Mouse (Mus musculus) midbrain, embryonic 13.5 days (tissue): ENCODE data around the gene Trem2. TPM values are rescaled to one million over a fixed set of nuclear protein-coding genes. Genes with fewer than 3 reads are reported as not detected.
"Not testable (repeated sequence)": the region's sequence is repeated elsewhere in the genome, so short reads cannot be mapped to it uniquely, and the experiment has no call there.

ENCODE experiments used
- ATAC-seq: fragments of 200-750 bp; cut with Nextera tagmentation; 2 replicates; pipeline ENCODE4 v1.8.0; 2017; ENCODE audit warnings: mild to moderate bottlenecking, moderate TSS enrichment, moderate library complexity
- H3K27ac ChIP-seq: fragments of 300-500 bp; sonication (generic); 2 replicates; pipeline ENCODE4 v1.5.1; 2015; ENCODE audit warnings: inconsistent platforms, mild to moderate bottlenecking, moderate library complexity
- H3K27me3 ChIP-seq: fragments of 300-500 bp; sonication (generic); 2 replicates; pipeline ENCODE4 v1.6.1; 2015; ENCODE audit warnings: mild to moderate bottlenecking, inconsistent platforms
- H3K36me3 ChIP-seq: fragments of 300-500 bp; sonication (generic); 2 replicates; pipeline ENCODE4 v1.6.1; 2015; ENCODE audit warnings: mild to moderate bottlenecking, inconsistent platforms
- H3K4me1 ChIP-seq: fragments of 300-500 bp; sonication (generic); replicated peaks from 2 replicates; pipeline ENCODE4 v1.6.1; 2015; ENCODE audit warnings: inconsistent platforms
- H3K4me2 ChIP-seq: fragments of 300-500 bp; sonication (generic); replicated peaks from 2 replicates; pipeline ENCODE4 v1.6.1; 2015; ENCODE audit warnings: moderate library complexity, mild to moderate bottlenecking, inconsistent platforms
- H3K4me3 ChIP-seq: fragments of 300-500 bp; sonication (generic); replicated peaks from 2 replicates; pipeline ENCODE4 v1.5.1; 2015; ENCODE audit warnings: mild to moderate bottlenecking, inconsistent platforms
- H3K9ac ChIP-seq: fragments of 300-500 bp; sonication (generic); replicated peaks from 2 replicates; pipeline ENCODE4 v1.6.1; 2015; ENCODE audit warnings: mild to moderate bottlenecking, inconsistent platforms
- H3K9me3 ChIP-seq: fragments of 300-500 bp; sonication (generic); 2 replicates; pipeline ENCODE4 v1.6.1; 2016; ENCODE audit warnings: mild to moderate bottlenecking, inconsistent platforms
- WGBS: fragments of 180-500 bp; shearing (Covaris S2); methylation state at CpG from one replicate; pipeline ENCODE4 v1.1.7; 2015; 5-methylcytosine and 5-hydroxymethylcytosine counted together
- polyA plus RNA-seq: library from polyadenylated mRNA; unstranded; fragments of >200 nt; fragmentation: Nextera tagmentation; extraction: Ambion mirVana; gene quantifications from 2 replicates; pipeline ENCODE4 v1.2.1, GENCODE M21; 2015

Gene Trem2
- 2.8 and 3.1 TPM in 2 replicates for polyA plus RNA-seq

DNA sequence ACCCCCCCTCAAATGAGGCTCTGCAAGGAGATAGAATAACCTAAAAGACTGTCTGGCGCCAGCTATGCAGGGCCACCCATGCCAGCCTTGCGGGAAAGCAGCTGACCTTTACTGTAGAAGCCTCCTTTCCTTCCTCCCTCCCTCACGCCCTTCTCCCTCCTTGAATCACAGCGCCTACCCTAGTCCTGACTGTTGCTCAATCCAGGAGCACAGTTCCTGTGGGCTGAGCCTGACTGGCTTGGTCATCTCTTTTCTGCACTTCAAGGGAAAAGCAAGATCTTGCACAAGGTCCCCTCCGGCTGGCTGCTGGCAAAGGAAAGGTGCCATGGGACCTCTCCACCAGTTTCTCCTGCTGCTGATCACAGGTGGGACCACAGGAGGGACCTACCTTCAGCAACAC, at the start of gene Trem2:
Gene Trem2 (plus strand): TSS at position 171 of the 400 bp plus-strand sequence.
- Histone ChIP-seq H3K4me2 (no peak within 1 kb of the TSS), H3K4me3 (no peak within 1 kb of the TSS), H3K9ac (no peak within 1 kb of the TSS), H3K27me3 (no peaks in the 10 kb centered on the region), H3K9me3 (no peaks in the 10 kb centered on the region), H3K36me3 (no peaks in the 10 kb centered on the region), H3K4me1 (no peaks in the 10 kb centered on the region), H3K27ac (no peak within 1 kb of the TSS)
- no peak for ATAC-seq
- WGBS = 89% methylated on average over 5 of the region's 5 CpGs

DNA sequence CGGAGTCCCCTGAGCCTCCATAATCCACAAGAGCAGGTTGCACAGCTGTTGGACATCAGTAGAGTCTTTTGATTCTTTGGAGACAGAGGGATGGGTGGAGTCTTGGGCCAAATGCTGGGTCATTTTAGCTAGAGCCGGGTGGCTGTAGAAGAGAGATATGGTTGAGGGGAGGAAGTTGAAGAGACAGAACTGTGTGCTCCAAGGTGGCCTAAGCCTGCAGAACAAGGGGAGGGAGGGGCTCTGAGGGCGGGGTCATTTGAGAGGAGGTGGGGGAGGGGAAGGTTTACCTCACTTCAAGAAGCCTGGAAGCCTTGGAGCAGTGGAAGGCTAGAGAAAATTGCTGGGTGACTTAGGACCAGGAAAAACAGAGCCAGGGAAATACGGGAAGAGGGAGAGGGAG, 47.0 kb upstream of the Trem2 start, which contains the start of gene Treml2:
Gene Treml2 (plus strand): TSS at position 296 of the 400 bp plus-strand sequence.
- Histone ChIP-seq H3K9me3 (no peaks in the 10 kb centered on the region), H3K4me3 (no peak within 1 kb of the TSS), H3K4me1 (no peaks in the 10 kb centered on the region), H3K9ac (no peak within 1 kb of the TSS), H3K4me2 (no peak within 1 kb of the TSS), H3K36me3 (no peaks in the 10 kb centered on the region), H3K27me3 (no peaks in the 10 kb centered on the region), H3K27ac (no peak within 1 kb of the TSS)
- 34% methylated on average over 3 of the region's 4 CpGs for WGBS
- no peak for ATAC-seq

DNA sequence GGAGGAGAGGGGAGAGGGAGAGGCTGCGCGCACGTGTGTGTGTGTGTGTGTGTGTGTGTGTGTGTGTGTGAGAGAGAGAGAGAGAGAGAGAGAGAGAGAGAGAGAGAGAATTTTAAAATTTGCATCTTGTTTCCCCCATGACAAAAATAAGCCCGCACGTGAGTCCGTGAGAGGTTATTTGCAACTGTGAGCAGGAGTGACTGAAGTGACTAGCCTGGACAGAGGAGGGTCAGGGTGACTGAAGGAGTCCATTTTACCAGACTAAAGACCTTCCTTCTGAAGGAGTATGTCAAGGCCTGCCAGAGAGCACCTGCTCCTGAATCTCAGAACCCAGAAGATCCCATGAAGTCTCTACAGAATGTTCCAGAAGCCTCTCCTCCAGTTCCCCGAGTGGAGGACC, 46.4 kb upstream of the Trem2 start:
- H3K4me2 ChIP-seq = no peak overlapping the region
- 66% methylated on average over 7 of the region's 7 CpGs for WGBS
- no peaks in the 10 kb centered on the region for H3K27me3 ChIP-seq
- H3K36me3 ChIP-seq = no peaks in the 10 kb centered on the region
- H3K4me3 ChIP-seq = no peak overlapping the region
- no peak for ATAC-seq
- no peaks in the 10 kb centered on the region for H3K9me3 ChIP-seq
- H3K9ac ChIP-seq = no peak overlapping the region
- H3K27ac ChIP-seq = no peak overlapping the region
- no peaks in the 10 kb centered on the region for H3K4me1 ChIP-seq

DNA sequence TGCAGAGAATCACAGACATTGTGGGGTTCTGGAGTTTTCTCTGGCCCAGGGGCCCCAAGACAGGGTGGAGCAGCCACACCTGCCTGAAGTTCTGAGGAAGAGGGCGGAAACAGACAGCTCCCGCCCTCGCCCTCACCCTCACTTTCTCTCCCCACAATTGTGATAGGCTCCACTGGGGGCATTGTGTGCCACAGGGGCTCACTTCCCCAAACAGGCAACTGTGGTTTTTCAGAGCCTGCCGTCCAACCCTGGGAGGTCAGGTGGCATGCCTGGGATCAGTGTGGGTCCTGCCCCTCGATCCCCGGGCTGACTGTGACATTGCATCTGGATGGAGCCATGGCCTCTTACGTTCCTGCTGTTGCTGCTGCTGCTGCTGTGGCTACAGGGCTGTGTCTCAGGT, 46.0 kb upstream of the Trem2 start:
- no peaks in the 10 kb centered on the region for H3K36me3 ChIP-seq
- H3K4me2 ChIP-seq = no peak overlapping the region
- no peak overlapping the region for H3K27ac ChIP-seq
- H3K9ac ChIP-seq = no peak overlapping the region
- no peak for ATAC-seq
- WGBS = 80% methylated on average over 7 of the region's 7 CpGs
- no peak overlapping the region for H3K4me3 ChIP-seq
- H3K9me3 ChIP-seq = no peaks in the 10 kb centered on the region
- H3K27me3 ChIP-seq = no peaks in the 10 kb centered on the region
- no peaks in the 10 kb centered on the region for H3K4me1 ChIP-seq

DNA sequence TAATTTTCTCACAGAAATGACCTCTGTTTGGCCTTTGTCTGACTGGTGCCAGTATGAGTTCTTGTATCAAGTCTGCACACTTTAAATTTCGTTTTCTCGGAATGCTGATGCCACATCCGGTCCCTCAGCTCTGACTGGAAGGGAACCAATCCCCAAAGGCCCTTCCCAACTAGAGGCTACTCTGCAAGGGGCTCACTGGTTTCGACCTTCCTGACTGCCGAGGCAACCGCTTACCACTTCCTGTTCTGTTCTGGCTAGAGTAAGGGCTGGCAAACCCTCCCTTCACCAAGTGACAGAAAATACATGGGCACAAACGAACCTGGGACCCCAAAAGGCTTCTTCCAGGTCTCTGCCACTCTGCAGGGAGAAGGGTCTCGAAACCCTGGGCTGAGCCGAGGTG, 45.3 kb upstream of the Trem2 start:
- Histone ChIP-seq H3K27me3 (no peaks in the 10 kb centered on the region), H3K36me3 (no peaks in the 10 kb centered on the region), H3K4me2 (no peak overlapping the region), H3K27ac (no peak overlapping the region), H3K9ac (no peak overlapping the region), H3K4me3 (no peak overlapping the region), H3K9me3 (no peaks in the 10 kb centered on the region), H3K4me1 (no peaks in the 10 kb centered on the region)
- ATAC-seq = no peak
- 82% methylated on average over 9 of the region's 9 CpGs for WGBS

DNA sequence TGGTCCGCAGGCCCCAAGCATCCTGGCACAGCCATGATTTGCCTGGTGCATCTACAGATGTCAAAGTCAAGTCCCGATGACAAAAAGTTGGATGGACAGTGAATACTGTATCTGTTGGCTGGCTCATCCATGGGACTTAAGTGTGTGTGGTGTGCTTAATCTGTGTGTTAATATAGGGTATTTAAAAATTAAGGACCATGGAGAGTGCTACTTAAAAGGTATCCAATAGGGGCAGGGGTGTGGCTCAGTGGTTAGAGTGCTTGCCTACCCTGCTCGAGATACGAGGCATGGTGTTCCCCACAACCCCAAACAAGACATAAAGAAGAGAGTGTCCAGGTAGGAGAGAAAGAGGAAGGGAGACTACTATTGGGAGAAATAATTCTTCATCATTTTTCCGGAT, 44.4 kb upstream of the Trem2 start:
- WGBS = 92% methylated on average over 5 of the region's 5 CpGs
- Histone ChIP-seq H3K9me3 (no peaks in the 10 kb centered on the region), H3K36me3 (no peaks in the 10 kb centered on the region), H3K4me3 (no peak overlapping the region), H3K4me1 (no peaks in the 10 kb centered on the region), H3K4me2 (no peak overlapping the region), H3K9ac (no peak overlapping the region), H3K27me3 (no peaks in the 10 kb centered on the region), H3K27ac (no peak overlapping the region)
- no peak for ATAC-seq

DNA sequence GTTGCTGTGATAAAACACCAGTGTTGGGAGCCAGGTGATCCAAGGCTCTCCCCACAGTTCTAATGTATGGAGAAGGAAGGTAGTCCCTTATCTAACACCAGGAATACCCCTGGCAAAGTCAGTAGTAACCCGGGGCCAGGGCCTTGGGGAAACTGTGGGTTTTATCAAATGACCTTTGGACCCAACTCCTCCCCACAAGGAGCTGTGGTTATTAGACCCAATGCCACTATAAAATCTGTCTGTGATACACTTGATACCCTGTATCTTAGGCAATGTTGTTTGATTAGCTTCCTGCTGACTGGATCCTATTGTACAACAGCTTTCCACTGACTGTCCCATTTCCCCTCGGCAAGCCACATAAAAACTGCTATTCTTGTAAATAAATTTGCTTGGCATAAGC, 34.1 kb upstream of the Trem2 start:
- Histone ChIP-seq H3K4me1 (no peaks in the 10 kb centered on the region), H3K9ac (no peak overlapping the region), H3K27me3 (no peaks in the 10 kb centered on the region), H3K9me3 (no peaks in the 10 kb centered on the region), H3K4me3 (no peak overlapping the region), H3K4me2 (no peak overlapping the region), H3K36me3 (no peaks in the 10 kb centered on the region), H3K27ac (no peak overlapping the region)
- WGBS = 79% methylated on average over 2 of the region's 2 CpGs
- ATAC-seq = no peak

DNA sequence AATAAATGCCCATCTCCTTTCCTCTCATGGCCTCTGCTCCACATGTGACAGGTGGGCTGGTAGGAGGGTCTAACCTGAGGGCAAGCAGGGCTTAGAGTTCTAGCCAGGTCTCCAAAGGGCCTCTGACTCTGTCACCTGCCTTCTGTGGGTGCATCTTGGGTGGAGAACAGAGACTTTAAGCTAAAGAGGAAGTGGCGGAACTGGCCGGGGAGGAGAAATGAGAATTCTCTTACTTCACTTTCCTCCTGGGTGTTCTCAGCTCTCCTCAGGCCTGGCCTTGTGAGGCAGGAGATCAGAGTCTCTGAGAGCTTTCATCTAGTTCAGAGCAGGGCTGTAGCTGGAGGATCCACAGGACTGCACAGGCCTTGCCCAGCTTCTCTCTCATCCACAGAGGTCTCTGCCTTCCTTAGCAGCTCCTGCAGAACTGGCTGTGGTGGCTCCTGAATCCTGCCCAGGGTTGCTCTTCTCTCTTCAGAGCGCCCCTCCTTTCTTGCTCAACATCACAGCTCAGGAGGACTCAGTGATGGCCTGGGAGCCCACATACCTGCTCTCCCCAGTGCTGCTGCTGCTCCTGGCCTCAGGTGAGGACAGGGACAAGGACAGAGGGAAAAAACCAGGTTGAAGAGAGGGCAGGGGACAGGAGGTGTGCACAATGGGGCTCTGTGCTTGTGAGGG, 30.2 kb upstream of the Trem2 start, which contains the start of gene B430306N03Rik:
Gene B430306N03Rik (plus strand): TSS at position 237 of the 675 bp plus-strand sequence.
- not testable (repeated sequence) for H3K27ac ChIP-seq, H3K9ac ChIP-seq, H3K36me3 ChIP-seq, H3K27me3 ChIP-seq, H3K9me3 ChIP-seq, H3K4me1 ChIP-seq, ATAC-seq, H3K4me2 ChIP-seq, H3K4me3 ChIP-seq
- 87% methylated on average over 3 of the region's 3 CpGs for WGBS

DNA sequence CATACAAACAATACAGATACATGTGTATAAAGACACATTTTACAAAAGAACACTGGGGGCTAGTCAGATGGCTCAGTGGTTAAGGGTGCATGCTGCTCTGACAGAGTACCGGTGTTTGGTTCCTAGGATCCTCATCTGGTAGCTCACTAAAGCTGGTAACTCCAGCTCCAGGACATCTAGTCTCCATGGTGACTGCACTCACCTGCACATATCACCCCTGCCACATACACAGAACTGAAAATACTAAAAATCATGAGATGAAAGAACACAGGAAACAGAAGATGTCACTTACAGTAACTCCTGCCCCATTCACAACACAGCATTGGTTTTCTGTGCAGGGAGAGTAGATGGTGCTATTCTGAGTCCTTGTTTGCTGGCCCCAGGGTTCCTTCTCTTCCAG, 27.5 kb upstream of the Trem2 start:
- no peaks in the 10 kb centered on the region for H3K9me3 ChIP-seq
- no peaks in the 10 kb centered on the region for H3K27me3 ChIP-seq
- no peak overlapping the region for H3K9ac ChIP-seq
- H3K4me2 ChIP-seq = no peak overlapping the region
- H3K4me3 ChIP-seq = no peak overlapping the region
- no peaks in the 10 kb centered on the region for H3K36me3 ChIP-seq
- 78% methylated on average over 1 of the region's 1 CpGs for WGBS
- no peak overlapping the region for H3K27ac ChIP-seq
- no peak for ATAC-seq
- no peaks in the 10 kb centered on the region for H3K4me1 ChIP-seq

DNA sequence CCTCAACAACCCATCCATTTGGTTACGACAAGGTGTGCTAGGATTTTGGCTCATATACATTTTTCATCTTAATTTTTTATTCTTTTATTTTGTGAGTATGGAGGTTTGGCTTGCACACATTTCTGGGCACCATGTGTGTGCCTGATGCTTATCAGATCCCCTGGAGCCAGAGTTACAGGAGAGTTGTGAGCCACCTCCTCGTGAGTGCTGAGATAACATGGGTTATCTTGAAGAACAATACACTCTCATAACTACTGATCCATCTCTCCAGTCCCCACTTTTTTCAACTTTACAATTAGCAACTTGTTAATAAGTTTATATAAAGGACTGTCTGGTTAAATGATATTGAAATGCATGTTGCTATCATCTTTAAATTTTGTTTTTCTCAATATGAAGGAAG, 24.9 kb upstream of the Trem2 start:
- no peak overlapping the region for H3K27ac ChIP-seq
- no peaks in the 10 kb centered on the region for H3K27me3 ChIP-seq
- no peak overlapping the region for H3K9ac ChIP-seq
- H3K36me3 ChIP-seq = no peaks in the 10 kb centered on the region
- ATAC-seq = no peak
- H3K4me3 ChIP-seq = no peak overlapping the region
- no peaks in the 10 kb centered on the region for H3K4me1 ChIP-seq
- no peaks in the 10 kb centered on the region for H3K9me3 ChIP-seq
- 86% methylated on average over 2 of the region's 2 CpGs for WGBS
- H3K4me2 ChIP-seq = no peak overlapping the region

DNA sequence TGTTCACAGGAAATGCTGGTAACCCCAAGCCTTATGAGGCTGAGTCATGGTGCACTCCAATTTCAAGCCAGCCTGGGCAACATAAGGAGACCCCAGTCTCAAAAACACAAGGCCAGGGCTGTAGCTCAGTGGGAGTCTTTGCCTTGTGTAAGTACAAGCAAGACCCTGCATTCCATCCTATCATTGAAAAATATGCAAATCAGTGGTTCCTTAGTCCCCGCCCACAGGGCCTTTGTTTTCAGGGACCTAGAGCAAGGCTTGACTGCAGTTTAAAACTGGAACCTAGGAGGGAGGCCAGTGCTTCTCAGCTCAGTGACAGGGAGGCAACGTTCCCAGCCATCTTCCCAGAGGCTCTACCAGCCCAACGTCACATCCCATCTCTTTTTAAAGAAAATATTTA, 23.0 kb upstream of the Trem2 start:
- H3K27me3 ChIP-seq = no peaks in the 10 kb centered on the region
- no peaks in the 10 kb centered on the region for H3K36me3 ChIP-seq
- no peaks in the 10 kb centered on the region for H3K9me3 ChIP-seq
- H3K4me1 ChIP-seq = no peaks in the 10 kb centered on the region
- H3K4me3 ChIP-seq = no peak overlapping the region
- H3K27ac ChIP-seq = no peak overlapping the region
- no peak overlapping the region for H3K9ac ChIP-seq
- ATAC-seq = no peak
- WGBS = 74% methylated on average over 3 of the region's 3 CpGs
- no peak overlapping the region for H3K4me2 ChIP-seq

DNA sequence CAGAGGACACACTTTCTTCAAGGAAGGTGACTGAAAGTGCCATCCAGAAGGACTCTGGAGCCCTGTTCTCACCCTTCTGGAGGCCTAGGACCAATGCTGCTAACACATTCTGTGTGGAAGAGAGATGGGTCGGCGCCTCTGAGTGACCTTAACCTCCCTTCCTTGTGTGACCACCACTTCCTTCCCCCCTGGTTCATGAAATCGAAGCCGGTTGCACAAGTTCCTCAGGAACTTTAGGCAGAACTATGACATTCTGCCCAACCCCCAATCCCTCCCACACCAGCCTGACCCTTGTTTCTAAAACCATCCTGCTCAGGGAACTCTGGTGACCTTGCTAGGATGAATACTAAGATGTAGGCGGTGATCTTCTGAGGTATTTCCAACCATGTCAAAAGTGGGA, 21.9 kb upstream of the Trem2 start:
- no peaks in the 10 kb centered on the region for H3K36me3 ChIP-seq
- 88% methylated on average over 5 of the region's 5 CpGs for WGBS
- no peak overlapping the region for H3K4me2 ChIP-seq
- H3K4me1 ChIP-seq = no peaks in the 10 kb centered on the region
- no peaks in the 10 kb centered on the region for H3K27me3 ChIP-seq
- H3K9me3 ChIP-seq = no peaks in the 10 kb centered on the region
- H3K27ac ChIP-seq = no peak overlapping the region
- H3K9ac ChIP-seq = no peak overlapping the region
- no peak overlapping the region for H3K4me3 ChIP-seq
- no peak for ATAC-seq

DNA sequence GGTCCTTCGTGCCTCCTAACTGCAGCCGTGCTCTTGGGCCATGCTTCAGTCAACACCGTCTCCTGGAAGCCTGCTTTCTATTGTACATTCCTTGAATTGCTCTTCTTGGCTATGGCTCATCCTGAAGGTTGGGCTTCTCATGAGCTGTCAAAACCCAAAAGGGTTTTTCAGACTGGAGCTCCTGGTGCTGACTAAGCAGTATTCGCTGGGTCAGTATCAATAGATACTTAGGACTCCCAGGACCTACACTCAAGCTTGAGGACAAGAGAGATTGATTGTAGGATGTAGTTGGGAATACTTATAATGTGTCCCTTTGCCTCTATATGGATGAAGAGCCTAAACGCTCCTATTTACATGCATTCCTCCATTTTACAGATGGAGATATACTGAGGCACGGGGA, 21.1 kb upstream of the Trem2 start:
- Histone ChIP-seq H3K27me3 (no peaks in the 10 kb centered on the region), H3K4me1 (no peaks in the 10 kb centered on the region), H3K4me3 (no peak overlapping the region), H3K4me2 (no peak overlapping the region), H3K9ac (no peak overlapping the region), H3K36me3 (no peaks in the 10 kb centered on the region), H3K9me3 (no peaks in the 10 kb centered on the region), H3K27ac (no peak overlapping the region)
- WGBS = 95% methylated on average over 6 of the region's 6 CpGs
- no peak for ATAC-seq
